Mouse (Mus musculus) monocyte, adult 5-6 weeks (primary cell): ENCODE measurements around the gene Arid1b. TPM values are rescaled to one million over a fixed set of nuclear protein-coding genes. Genes with fewer than 3 reads are reported as not detected.

ENCODE experiments used
- ATAC-seq: fragments of 153-309, 156-312 bp; replicated peaks from 2 replicates; pipeline ENCODE4 v1.8.0; 2017; ENCODE audit warnings: mild to moderate bottlenecking; ENCODE audit not compliant: low TSS enrichment, insufficient number of reproducible peaks, severe bottlenecking, poor library complexity, low FRiP score
- total RNA-seq: library from RNA; stranded (forward); fragments of 200-1000, 200-491, 200-594 nt; gene quantifications from 3 replicates; pipeline ENCODE4 v1.2.3, GENCODE M21; 2017

Arid1b gene
- total RNA-seq, 1 experiment from 2014 or later: 15.9 TPM

- no peak for ATAC-seq
Observed at GRCm38 (mm10) chr17:5047373-5047772, 53.2 kb downstream of the Arid1b start.

DNA sequence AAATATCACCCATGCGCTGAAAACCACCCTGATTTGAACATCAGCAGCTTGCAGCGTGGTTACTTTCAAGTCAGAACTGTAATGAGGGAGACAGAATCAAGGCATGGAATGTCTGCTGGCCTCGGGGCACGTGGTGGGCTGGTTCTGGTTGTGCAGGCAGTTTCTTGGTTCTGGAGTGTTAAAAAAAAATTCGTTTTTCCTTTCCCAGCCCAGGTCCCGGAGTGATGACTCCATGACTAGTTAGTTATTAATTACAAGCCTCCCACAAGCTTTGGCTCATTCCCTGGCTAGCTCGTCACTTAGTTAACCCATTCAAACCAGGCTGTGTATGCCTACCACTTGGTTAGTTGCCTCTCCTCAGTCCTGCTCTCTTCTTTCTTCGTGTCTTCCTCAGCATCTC is 56.1 kb downstream of the Arid1b start:
- no peak for ATAC-seq

- ATAC-seq: no peak
Observed at GRCm38 (mm10) chr17:5050970-5051530, 56.9 kb downstream of the Arid1b start.

- no peak for ATAC-seq
Observed at GRCm38 (mm10) chr17:5052091-5052799, 58.1 kb downstream of the Arid1b start.

DNA sequence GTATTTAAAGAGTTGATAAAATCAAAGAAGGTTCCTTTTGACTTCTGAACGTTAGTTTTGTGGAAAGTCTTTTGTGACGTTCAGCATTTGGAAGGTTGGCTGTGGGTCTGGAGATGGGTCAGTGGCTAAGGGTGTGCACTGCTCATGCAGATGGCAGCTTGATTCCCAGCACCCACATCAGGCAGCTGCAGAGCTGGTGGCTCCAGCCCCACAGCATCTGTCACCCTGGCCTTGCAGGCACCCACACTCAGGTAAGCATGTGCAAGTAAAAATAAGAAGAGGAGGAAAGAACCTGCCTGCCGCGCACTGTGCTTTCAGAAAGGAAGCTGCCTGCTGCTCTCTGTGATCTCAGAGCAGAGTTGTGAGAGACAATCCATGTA is 58.7 kb downstream of the Arid1b start:
- no peak for ATAC-seq

DNA sequence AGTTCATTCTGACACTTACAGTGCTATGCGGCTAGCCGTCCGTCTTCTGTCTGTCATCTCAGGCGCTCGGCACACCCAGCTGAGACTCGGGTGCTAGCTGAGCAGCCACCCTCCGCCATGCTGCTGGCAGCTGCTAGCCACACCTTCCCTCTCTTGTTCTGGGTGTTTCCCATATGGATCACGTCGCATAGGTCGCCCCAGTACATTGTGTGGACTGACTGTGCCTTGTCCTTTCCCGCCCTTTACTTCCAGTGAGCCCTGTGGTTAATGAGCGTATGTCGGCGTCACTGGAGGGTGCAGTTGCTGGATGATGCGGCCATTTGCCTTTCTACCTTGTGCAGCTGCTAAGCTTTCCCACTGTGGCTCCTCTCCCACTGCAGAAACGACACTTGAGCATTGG is 59.1 kb downstream of the Arid1b start:
- no peak for ATAC-seq

DNA sequence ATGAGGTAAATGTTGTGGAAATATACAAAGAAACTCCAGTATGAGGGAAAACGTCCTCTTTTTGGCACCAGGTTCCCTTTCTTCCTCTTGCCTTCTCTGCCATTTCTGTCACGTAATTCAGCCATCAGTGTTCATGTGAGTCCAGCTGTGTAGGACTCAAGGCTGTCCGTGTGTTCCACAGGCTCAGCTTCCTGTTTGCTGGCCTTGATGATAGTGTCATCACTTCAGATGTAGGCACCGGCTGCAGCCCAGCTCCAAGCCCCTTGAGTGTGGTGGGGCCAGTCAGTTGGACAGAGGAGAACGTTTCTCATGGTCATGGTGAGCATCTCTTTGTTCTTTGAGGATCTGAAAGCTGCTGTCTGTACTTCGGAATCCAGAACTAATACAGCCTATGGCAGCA is 61.3 kb downstream of the Arid1b start:
- ATAC-seq: no peak

DNA sequence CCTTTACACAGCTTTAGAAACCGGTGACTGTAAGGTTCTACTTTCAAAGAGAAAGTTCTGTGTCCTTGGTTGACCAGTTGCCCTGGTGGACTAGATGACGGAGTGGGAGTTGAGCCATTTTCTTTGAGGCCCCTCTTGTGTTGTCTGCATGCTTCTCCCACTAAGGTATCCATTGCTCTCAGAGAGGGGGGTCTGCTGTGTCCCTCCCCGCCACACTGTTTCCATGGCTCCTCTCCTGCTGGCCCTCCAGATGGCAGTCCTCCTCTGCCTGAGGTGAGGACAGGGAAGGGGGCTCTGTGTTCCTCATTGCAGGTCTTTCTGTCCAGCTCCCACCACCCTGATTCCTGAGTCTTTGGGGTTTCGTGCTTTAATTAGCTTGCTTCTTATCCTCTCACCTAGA is 62.5 kb downstream of the Arid1b start:
- ATAC-seq: no peak

DNA sequence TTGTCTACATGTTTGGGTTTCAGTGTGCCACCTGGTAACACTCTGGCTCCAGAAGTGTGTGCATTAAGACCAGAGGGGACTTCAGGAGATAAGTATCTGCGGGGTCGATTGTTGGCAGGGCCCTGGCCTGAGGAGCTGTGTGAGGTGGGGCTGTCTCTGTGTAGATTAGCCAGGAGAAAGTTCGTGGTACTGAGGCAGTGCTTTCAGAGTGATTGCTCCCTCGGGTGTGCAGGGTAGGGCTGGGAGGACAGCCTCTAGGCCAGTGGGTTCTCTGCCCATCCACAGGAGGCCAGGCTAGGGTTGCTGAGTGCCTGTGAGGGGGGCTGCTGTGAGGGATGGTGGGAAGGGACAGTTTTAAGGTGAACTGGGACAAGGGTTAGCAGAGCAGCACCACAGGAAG is 63.2 kb downstream of the Arid1b start:
- 0 out of 2 replicates have a peak, but pooled peaks have one; percentile 25 for ATAC-seq

- ATAC-seq: no peak
Observed at GRCm38 (mm10) chr17:5057944-5058720, 64.0 kb downstream of the Arid1b start.

GRCm38 (mm10) chr17:5059092-5059601 is 65.0 kb downstream of the Arid1b start:
- ATAC-seq: no peak

DNA sequence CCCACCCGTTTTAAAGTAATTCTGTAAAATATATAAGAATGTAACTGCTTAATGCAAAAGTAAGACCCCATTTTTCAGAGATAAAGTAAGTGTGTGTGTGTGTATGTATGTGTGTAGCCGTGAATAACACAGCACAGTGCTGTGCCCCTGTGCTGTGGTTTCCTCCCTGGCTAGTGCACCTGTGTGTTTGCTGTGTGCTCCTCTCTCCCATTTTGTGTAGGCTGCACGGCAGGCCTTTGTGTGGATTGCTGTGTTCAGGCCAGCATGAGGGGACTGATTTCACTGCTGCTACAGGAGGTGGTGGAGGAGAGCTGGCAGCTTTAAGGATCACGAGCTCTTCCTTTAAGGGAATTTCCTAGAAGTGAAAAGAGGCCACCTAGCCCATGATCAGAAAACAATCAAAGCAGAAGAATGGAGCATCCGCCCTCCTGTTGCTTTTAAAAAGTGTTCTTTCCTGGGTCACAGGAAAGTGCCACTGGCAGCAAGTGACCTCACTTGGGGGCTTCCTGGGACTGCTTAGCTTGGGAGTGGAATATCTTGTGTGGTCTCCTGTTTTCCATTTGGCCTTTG is 66.5 kb downstream of the Arid1b start:
- no peak for ATAC-seq

GRCm38 (mm10) chr17:5061183-5061582 is 67.1 kb downstream of the Arid1b start:
- no peak for ATAC-seq

- no peak for ATAC-seq
Observed at GRCm38 (mm10) chr17:5061593-5061992, 67.5 kb downstream of the Arid1b start.

- no peak for ATAC-seq
Observed at GRCm38 (mm10) chr17:5063471-5064176, 69.5 kb downstream of the Arid1b start.

DNA sequence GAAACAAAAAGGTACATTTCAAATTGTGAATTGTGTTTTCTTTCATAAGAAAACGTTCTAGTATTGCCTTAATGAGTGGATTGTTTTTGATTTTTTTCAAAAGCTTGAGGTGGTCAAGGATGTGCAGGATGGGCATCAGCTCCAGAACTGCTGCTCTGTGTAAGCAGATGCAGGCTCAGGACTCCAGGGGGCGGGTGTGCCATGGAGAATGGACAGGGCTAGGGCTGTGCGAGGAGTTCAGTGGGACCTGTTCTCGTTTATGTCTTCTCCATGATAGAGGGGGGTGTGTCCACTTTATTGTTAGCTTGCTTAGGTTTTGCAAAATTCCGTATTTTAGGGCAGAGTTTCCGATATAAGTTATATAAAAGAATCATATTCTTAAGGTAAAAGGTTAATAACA is 70.6 kb downstream of the Arid1b start:
- no peak for ATAC-seq

- ATAC-seq: no peak
Observed at GRCm38 (mm10) chr17:5065270-5065669, 71.1 kb downstream of the Arid1b start.

DNA sequence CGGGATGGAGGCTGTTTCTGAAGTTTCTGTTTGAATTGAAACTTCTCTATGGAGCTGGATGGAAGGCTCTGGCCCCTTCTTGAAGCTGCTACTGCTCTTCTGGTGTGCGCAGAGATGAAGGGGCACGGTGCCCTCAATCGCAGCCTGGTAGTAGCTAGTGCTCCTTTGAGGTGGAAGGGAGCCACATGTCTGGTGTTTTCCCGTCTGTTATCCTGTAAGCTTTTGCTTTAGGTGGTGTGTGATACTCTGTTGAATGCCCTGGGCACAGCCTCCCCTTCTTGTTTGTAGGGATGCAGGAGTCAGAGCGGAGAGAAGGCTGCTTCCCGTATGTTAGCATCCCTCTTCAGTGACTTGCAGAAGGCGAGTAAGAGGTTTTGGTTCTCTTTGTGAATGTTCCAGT is 72.7 kb downstream of the Arid1b start:
- no peak for ATAC-seq

GRCm38 (mm10) chr17:5067264-5067663 is 73.1 kb downstream of the Arid1b start:
- no peak for ATAC-seq
